Mouse (Mus musculus) lung, embryonic 15.5 days (tissue): Measurements from ENCODE around the gene Ecd. TPM values are rescaled to one million over a fixed set of nuclear protein-coding genes. Genes with fewer than 3 reads are reported as not detected.
A peak's percentile ranks its signal among the peaks of the same experiment; 100 is the strongest.
"Not testable (repeated sequence)": the region's sequence is repeated elsewhere in the genome, so short reads cannot be mapped to it uniquely, and the experiment has no call there.

ENCODE experiments used
- ATAC-seq: fragments of 200-750 bp; cut with Nextera tagmentation; 2 replicates; pipeline ENCODE4 v1.8.0; 2017; ENCODE audit warnings: moderate number of reproducible peaks, borderline replicate concordance; ENCODE audit not compliant: low FRiP score, low TSS enrichment; ENCODE audit errors: extremely low read depth
- H3K27ac ChIP-seq: fragments of 300-500 bp; sonication (generic); 2 replicates; pipeline ENCODE4 v1.5.1; 2015; ENCODE audit warnings: moderate library complexity, mild to moderate bottlenecking, inconsistent platforms
- H3K27me3 ChIP-seq: fragments of 300-500 bp; sonication (generic); 2 replicates; pipeline ENCODE4 v1.6.1; 2015; ENCODE audit warnings: inconsistent platforms
- H3K36me3 ChIP-seq: fragments of 300-500 bp; sonication (generic); 2 replicates; pipeline ENCODE4 v1.6.1; 2015; ENCODE audit warnings: inconsistent platforms
- H3K4me1 ChIP-seq: fragments of 300-500 bp; sonication (generic); 2 replicates; pipeline ENCODE4 v1.6.1; 2015; ENCODE audit warnings: inconsistent platforms
- H3K4me2 ChIP-seq: fragments of 300-500 bp; sonication (generic); 2 replicates; pipeline ENCODE4 v1.6.1; 2015; ENCODE audit warnings: inconsistent platforms, mild to moderate bottlenecking, moderate library complexity
- H3K4me3 ChIP-seq: fragments of 300-500 bp; sonication (generic); 2 replicates; pipeline ENCODE4 v1.5.1; 2015; ENCODE audit warnings: mild to moderate bottlenecking, inconsistent platforms
- H3K9ac ChIP-seq: fragments of 300-500 bp; sonication (generic); 2 replicates; pipeline ENCODE4 v1.6.1; 2015; ENCODE audit warnings: inconsistent platforms
- H3K9me3 ChIP-seq: fragments of 300-500 bp; sonication (generic); 2 replicates; pipeline ENCODE4 v1.6.1; 2016; ENCODE audit warnings: inconsistent platforms
- WGBS: fragments of 180-500 bp; shearing (Covaris S2); methylation state at CpG from one replicate; pipeline ENCODE4 v1.1.7; 2015; 5-methylcytosine and 5-hydroxymethylcytosine counted together
- polyA plus RNA-seq: library from polyadenylated mRNA; unstranded; fragments of >200 nt; fragmentation: Nextera tagmentation; extraction: Ambion mirVana; gene quantifications from 2 replicates; pipeline ENCODE4 v1.2.1, GENCODE M21; 2015

Gene Ecd
- polyA plus RNA-seq, 1 experiment from 2014 or later: 50.0 TPM

DNA sequence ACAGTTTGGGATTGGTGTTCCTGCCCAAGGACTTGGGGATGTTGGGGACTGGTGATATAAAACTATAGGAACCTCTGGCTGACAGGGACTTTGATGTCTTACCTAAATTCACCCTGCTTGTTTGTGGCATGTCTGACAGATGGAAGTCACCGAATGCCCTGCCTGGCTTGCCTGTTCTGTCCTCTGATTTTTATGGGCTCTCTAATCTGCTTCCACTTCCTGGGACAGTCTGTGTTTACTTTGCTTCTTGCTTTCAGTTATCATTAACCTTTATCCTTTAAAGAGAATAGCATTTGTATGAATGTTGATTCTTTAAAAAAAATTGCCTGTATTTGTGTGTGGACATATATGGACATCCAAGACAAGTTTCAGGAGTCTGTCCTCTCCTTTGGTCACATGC, 32.8 kb downstream of the Ecd start:
- Histone ChIP-seq H3K36me3 (peaks cover 22% of the 10 kb centered on the region), H3K9me3 (no peaks in the 10 kb centered on the region), H3K27me3 (no peaks in the 10 kb centered on the region), H3K4me3 (no peak overlapping the region), H3K27ac (no peak overlapping the region), H3K4me1 (no peaks in the 10 kb centered on the region), H3K4me2 (no peak overlapping the region), H3K9ac (no peak overlapping the region)
- ATAC-seq: no peak
- WGBS: 50% methylated on average over 1 of the region's 1 CpGs

DNA sequence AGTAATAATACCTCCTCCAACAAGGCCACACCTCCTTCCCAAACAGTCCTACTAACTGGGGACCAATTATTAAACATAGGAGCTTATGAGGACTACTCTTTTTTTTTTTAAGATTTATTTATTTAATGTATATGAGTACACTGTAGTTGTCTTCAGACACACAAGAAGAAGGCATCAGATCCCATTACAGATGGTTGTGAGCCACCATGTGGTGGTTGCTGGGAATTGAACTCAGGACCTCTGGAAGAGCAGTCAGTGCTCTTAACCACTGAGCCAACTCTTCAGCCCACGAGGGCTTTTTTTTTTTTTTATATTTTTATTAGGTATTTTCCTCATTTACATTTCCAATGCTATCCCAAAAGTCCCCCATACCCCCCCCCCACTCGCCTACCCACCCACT, 42.8 kb downstream of the Ecd start:
- not testable (repeated sequence) for H3K9ac ChIP-seq, H3K9me3 ChIP-seq, H3K27me3 ChIP-seq, H3K4me2 ChIP-seq, H3K27ac ChIP-seq, H3K4me1 ChIP-seq, H3K4me3 ChIP-seq, ATAC-seq
- WGBS: 63% methylated on average over 2 of the region's 2 CpGs
- H3K36me3 ChIP-seq: peaks cover 12% of the 10 kb centered on the region

DNA sequence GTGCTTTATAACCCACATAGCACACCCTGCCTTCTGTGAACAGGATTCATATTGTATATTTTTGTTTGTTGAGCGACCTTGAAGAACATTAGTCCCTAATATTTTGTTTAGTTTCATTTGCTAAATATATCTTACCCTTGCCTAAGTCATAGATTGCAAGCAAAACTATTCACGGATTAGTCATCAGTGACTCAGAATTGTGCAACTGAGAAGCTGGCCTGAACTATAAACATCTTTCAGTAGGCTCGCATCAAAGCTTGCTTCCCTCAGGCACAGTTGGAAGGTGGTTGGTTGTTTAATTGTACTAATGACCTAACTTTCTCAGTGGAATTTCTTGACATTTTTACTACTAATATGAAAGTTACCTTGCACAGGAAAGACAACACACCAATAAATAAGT, 49.8 kb downstream of the Ecd start:
- WGBS: 64% methylated on average over 3 of the region's 3 CpGs
- Histone ChIP-seq H3K4me3 (no peak overlapping the region), H3K27ac (no peak overlapping the region), H3K9ac (no peak overlapping the region), H3K27me3 (no peaks in the 10 kb centered on the region), H3K9me3 (no peaks in the 10 kb centered on the region), H3K4me1 (peaks cover 6% of the 10 kb centered on the region), H3K4me2 (no peak overlapping the region), H3K36me3 (no peaks in the 10 kb centered on the region)
- ATAC-seq: no peak

DNA sequence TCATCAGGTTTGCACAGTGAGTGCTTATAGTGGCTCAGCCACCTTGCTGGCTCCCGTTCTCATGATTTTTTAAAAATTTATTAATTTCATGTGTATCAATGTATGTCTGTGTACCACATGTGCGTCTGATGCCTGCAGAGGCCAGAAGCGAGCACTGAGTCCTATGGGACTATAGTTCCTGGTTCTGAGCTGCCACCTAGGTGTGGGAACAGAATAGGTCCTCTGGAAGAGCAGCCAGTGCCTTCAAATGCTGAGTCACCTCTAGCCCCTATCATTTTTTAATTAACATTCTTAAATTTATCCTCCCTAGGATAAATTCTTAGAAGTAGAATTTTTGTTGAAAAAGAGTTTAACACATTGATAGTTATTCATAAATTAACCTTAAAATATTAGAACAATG, 50.3 kb downstream of the Ecd start:
- Histone ChIP-seq H3K27me3 (no peaks in the 10 kb centered on the region), H3K4me2 (no peak overlapping the region), H3K27ac (no peak overlapping the region), H3K4me1 (peaks cover 6% of the 10 kb centered on the region), H3K36me3 (no peaks in the 10 kb centered on the region), H3K9ac (no peak overlapping the region), H3K4me3 (no peak overlapping the region), H3K9me3 (no peaks in the 10 kb centered on the region)
- 72% methylated on average over 3 of the region's 3 CpGs for WGBS
- no peak for ATAC-seq

DNA sequence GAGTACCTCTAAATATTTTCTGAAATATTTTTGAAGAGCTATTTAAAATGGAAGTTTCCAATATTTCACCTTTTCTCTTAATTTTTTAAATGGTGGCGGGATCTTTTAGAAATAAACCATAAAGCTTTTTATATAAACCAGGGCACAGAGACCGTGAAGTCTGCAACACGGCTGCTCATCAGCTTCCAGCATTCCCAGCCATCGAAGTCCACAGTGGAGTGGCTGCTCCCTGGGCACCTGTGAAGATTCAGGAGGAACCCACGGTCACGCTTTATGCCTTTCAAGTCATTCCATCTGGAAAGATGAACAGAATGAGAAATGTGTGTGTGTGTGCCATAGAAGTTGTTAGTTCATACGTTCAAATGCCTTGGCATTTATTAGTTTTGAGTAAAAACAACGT, 53.0 kb downstream of the Ecd start:
- peak overlapping the region; percentile 65 for H3K4me3 ChIP-seq
- H3K27me3 ChIP-seq: no peaks in the 10 kb centered on the region
- H3K9me3 ChIP-seq: no peaks in the 10 kb centered on the region
- peak overlapping the region; percentile 68 for H3K4me2 ChIP-seq
- H3K4me1 ChIP-seq: peaks cover 6% of the 10 kb centered on the region
- H3K27ac ChIP-seq: no peak overlapping the region
- no peak for ATAC-seq
- WGBS: 33% methylated on average over 8 of the region's 8 CpGs
- H3K36me3 ChIP-seq: no peaks in the 10 kb centered on the region
- peak overlapping the region; percentile 51 for H3K9ac ChIP-seq

DNA sequence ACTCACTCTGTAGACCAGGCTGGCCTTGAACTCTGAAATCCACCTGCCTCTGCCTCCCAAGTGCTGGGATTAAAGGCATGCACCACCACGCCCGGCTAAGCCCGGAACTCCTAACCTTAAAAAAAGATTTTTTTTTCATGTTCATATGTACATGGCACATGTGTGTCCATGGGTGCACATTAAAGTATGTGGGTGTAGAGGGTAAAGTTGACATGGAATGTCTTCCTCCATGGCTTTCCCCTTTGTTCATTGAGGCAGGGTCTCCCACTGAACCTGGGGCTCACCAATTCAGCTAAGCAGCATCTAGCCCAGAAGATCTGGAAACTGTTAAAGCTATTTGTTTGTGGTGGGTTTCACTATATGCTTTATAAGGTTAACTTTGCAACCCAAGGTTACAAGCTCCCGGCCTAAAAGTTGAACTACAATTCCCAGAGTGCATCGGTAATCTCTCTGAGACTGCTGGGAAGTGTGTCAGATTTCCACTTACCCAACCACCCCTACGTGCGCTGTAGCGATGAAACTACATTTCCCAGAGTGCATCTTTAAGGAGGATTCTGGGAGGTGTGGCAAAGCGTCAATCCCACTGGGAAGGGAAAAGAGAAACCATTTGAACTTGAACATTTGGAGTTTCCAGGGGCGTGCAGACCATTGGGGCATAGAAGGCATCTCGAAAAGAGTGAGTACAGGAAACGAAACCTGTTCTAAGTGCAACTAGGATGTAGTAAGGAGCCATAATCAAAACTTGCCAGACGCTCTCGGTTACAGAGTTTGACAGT, 53.6 kb downstream of the Ecd start, which contains the start of gene Nudt13:
TSS of gene Nudt13 (plus strand) at position 581 of the 776 bp plus-strand sequence.
- peak; percentile 97 for ATAC-seq
- WGBS: 22% methylated on average over 14 of the region's 14 CpGs

DNA sequence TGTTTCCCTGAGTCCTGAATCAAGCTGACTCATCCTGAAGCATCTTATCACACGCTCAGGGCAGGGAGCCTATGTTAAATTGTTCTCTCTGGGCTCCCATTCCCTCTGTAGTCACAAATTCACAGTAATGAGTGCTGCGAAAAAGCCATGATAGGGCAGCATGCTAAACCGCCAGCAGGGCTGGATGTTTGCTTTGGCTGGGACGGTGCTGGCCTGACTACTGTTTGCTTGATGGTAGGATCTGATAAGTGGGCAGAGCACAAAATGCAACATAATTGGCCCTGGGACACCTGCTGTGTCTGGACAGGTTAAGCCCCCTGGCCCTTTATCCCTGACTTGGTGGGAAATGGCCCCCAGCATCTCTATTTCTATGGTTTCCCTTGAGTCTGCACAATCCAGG, 56.5 kb downstream of the Ecd start:
- Histone ChIP-seq H3K4me3 (no peak overlapping the region), H3K27me3 (no peaks in the 10 kb centered on the region), H3K4me2 (no peak overlapping the region), H3K36me3 (no peaks in the 10 kb centered on the region), H3K27ac (no peak overlapping the region), H3K9ac (no peak overlapping the region), H3K9me3 (no peaks in the 10 kb centered on the region), H3K4me1 (peaks cover 6% of the 10 kb centered on the region)
- WGBS: 46% methylated on average over 4 of the region's 4 CpGs
- ATAC-seq: no peak

More for the DNA sequence above, 53.6 kb downstream of the Ecd start, which contains the start of gene Nudt13:
- Histone ChIP-seq H3K9me3 (no peaks in the 10 kb centered on the region), H3K9ac (peak within 1 kb of the TSS; percentile 51), H3K27ac (no peak within 1 kb of the TSS), H3K4me1 (peaks cover 6% of the 10 kb centered on the region), H3K36me3 (no peaks in the 10 kb centered on the region), H3K27me3 (no peaks in the 10 kb centered on the region), H3K4me3 (peak within 1 kb of the TSS; percentile 65), H3K4me2 (peak within 1 kb of the TSS; percentile 68)

Other genes starting within 250 kb of the Ecd start
- gene Saysd1, start 209.6 kb downstream of the Ecd start, polyA plus RNA-seq: 12.0 and 13.1 TPM in 2 replicates
- gene Kcnk5, start 166.3 kb downstream of the Ecd start, polyA plus RNA-seq: 12.3 and 12.5 TPM in 2 replicates
- 1.3 and 3.0 TPM in 2 replicates for gene Kcnk16, start 78.9 kb downstream of the Ecd start, polyA plus RNA-seq
- 15.0 and 21.2 TPM in 2 replicates for gene Nudt13, start 53.4 kb downstream of the Ecd start, polyA plus RNA-seq
- 32.4 and 35.8 TPM in 2 replicates for gene Fam149b, start within 50 bp of the Ecd start, polyA plus RNA-seq
- 190 and 191 TPM in 2 replicates for gene Dnajc9, start 40.8 kb upstream of the Ecd start, polyA plus RNA-seq
- gene Mrps16, start 45.5 kb upstream of the Ecd start, polyA plus RNA-seq: 90.3 and 93.7 TPM in 2 replicates
- 1.5 and 1.7 TPM in 2 replicates for gene Cfap70, start 104.1 kb upstream of the Ecd start, polyA plus RNA-seq
- gene Anxa7, start 132.0 kb upstream of the Ecd start, polyA plus RNA-seq: 38.8 and 44.7 TPM in 2 replicates
- gene Mss51, start 148.8 kb upstream of the Ecd start, polyA plus RNA-seq: 0.50 and 0.82 TPM in 2 replicates
- gene Ppp3cb, start 198.5 kb upstream of the Ecd start, polyA plus RNA-seq: 41.3 and 41.6 TPM in 2 replicates